Mouse (Mus musculus): ENCODE data around the gene Avpr1b.

Gene Avpr1b

DNA sequence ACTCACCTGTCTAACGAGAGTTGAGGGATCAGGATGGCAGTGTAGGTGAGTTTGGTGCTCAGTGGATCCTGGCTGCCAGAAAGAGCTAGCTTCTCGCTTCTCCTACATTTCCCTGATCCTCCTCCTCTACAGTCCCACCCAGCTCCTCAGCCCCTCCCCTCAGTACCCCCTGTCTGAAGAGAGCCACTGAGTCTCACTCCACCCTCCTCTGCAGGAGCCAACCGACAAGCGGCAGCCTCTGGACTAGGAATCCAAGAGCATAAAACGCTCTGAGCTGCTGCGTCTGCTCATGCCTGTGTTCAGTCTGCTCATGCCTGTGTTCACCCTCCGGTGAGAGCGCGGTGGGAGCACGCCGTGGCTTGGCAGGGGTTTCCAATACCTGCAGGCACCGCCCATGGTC, at the start of gene Avpr1b:
TSS of gene Avpr1b (plus strand) at position 335 of the 400 bp plus-strand sequence.
- no peak for DNase-seq

DNA sequence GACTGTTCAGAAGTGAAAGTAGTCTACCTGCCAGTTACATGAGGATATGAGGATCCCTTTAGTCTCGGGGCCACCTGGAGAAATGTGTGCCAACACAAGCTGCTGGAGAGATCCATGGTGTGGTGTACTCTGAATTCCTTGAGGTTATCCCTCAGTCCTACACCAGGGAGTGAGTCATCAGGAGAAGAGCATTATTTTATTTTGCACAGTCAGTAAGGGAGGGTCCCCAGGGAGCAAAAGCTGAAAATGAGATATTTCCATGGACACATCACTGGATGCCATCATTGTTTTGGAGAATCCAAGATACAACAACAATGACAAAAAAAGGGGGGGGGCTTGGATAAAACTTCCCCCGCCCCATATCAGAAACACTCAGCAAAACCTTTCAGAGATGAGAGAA, 47.1 kb upstream of the Avpr1b start:
- DNase-seq = no peak

DNA sequence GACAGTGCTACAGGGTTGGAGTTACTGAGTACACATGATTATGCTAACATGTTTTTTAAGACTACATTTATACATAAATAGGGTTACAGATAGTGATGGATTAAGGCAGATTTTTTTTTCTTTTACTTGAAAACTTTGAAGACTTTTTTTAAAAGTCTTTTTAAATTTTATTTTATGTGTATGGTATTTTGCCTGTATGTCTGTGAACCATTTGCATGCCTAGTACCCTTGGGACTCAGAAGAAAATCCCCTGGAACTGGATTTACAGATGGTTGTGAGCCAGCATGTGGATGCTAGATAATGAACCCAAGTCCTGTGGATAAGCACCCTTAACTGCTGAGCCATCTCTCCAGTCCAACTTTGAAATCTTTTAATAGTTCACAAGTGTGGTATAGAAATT, 45.6 kb upstream of the Avpr1b start:
- DNase-seq = no peak

DNA sequence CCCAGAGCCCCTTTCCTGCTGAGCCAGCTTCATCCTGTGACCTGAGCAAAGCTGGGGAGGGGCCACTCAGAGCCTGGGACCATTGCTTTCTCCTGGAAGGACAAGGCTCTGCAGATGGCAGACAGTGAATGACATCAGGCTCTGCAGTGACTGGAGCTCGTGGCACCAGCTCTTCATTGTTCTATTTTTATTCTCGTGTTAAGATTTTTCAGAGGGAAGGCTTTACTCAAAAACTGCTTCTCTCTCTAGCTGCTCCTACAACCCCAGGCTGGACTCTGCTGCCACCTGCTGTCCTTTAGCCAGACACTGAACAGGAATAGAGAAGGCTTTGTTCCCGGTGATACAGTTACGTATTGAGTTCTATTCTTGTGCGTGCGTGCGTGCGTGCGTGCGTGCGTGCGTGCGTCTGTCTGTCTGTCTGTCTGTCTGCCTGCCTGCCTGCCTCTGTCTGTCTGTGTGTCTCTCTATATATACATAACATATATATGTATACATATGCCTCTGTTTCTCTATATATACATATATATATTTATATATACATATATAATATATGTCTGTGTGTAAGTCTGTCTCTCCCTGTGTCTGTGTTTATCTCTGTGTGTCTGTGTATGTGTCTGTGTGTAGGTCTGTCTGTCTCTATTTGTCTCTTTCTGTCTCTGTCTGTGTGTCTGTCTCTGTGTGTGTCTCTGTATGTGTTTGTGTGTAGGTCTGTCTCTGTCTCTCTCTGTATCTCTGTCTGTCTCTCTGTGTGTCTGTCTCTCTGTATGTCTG, 43.8 kb upstream of the Avpr1b start:
- peak; percentile 95 for DNase-seq

DNA sequence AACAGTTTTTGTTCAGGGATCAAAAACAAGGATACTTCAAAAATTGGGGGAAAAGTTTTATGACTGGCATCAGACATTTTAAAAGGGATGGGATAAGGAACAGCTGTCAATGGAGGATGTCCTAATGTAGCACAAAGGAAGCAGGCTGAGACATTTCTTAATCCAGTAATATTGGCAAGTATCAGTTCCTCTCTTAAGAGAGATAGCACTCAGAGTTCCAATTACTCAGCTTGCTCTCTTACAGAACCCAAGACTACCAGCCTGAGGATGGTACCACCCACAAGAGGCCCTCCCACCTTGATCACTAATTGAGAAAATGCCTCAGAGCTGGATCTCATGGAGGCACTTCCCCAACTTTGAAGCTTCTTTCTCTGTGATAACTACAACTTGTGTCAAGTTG, 38.5 kb upstream of the Avpr1b start:
- DNase-seq = no peak

DNA sequence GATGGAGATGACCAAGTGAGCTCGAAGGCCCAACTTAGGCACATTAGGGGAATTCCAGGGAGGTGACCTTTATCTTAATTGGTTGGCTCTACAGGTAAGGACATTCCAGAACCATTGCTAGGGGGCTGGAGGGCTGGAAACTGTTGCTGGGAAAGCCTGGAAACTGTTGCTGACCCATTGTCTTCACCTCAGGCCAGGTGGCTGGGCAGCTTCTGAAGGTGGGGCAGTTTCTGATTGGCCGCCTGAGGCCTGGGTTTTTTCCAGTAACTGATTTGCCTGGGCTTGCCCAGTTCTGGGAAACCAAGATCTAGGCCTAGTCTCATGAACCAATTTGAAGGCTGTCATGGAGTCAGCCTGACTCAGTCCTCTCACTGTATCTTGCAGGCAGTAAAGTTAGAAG, 37.0 kb upstream of the Avpr1b start:
- DNase-seq = no peak

DNA sequence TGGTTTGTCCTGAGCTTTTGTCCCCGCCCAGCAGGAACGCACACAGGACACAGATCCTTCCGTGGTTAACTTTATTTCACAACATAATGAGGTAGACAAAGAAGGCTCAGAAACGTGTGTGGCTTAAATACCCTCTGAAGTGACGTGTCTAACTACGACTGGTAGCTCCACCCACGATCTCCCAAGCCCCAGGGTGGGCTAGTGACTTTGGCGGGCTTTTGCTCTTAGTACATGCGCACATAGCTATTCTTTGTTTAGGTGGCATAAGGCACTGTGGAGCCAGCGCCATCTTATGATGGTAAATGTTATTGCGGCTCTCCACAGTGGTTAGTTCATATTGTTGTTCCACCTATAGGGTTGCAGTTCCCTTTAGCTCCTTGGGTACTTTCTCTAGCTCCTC, 33.0 kb upstream of the Avpr1b start:
- peak; percentile 62 for DNase-seq

DNA sequence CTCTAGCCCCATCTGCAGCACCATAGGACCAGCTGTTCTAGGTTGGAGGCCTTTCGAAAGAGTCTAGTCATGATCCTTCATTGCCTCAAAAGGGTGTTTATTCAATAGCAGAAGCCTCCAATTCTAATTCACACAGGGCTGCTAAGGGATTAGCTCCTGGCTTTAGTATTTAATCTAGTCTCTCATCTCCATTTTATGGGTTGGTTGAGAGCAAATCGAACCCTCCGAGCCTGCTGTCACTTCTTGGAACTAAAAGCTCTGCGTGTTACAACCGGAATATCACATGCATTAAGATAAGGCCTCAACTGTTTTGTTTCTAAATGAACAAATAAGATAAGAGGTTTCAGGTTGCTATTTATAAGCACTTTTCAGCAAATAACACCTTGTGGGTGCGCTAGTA, 29.3 kb upstream of the Avpr1b start:
- no peak for DNase-seq

DNA sequence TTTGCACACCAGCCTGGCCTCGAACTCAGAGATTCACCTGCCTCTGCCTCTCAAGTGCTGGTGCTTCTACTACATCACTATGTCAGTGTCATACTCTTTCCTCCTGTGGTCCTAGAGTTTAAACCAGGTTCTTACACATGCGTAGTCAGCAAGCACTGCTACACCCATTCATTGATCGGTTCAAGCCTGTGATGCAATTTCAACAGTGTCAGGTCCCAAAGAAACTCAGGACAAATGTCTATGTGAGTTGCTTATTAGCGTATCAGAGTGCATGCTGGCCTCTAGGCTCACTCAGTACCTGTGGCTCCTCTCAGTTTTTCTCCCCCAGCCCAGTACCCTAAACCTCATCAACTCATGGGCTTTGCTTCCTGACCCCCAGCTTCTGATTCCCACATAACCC, 28.6 kb upstream of the Avpr1b start:
- no peak for DNase-seq

DNA sequence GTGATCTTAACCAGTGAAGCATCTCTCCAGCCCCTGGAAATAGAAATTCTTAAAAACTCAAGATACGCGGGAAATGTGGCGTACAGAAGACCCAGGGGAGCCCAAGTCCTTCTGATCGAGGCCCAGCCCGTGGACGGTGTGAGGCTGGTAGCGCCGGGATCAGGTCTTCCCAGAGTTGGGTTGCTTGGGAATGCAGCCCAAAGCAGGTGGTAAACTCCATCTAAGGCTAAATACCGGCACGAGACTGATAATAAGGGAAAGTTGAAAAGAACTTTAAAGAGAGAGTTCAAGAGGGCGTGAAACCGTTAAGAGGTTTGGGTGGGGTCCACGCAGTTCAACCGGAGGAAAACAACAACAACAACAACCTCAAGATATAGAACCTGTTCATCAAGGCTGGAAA, 25.3 kb upstream of the Avpr1b start:
- no peak for DNase-seq

DNA sequence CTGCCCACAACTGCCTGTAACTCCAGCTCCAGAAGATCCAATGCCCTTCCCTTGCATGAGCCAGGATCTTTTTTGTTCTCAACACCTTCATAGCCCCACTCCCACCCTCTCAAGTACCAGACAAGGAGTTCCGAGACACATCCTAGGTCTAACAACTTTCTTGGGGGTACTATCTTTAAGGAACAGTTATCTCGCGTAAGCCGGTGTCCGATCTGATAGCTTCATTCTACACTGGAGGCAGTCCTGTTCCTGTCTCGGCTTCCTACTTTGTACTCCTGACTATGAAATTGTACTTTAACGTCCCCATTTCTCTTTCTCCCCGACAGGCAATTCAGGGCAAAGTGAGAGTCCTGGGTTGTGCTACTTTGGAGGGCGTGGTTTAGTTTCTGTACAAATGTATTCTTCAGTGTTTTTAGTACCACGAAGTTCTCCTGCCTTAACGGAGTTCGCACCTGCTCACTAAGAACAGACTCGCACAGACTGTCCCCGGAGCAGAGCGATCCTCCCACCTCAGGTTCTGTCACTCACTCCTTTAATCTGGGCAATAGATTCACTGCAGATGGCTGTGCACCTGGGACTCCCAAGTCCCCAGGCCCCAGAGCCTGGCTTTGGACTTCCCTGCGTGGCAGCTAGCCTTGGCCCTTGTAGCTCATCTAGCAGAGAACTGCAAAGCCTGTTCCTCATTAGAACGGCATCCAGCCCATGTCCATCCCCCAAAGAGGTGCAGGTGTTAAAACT, 19.9 kb upstream of the Avpr1b start:
- DNase-seq = no peak

DNA sequence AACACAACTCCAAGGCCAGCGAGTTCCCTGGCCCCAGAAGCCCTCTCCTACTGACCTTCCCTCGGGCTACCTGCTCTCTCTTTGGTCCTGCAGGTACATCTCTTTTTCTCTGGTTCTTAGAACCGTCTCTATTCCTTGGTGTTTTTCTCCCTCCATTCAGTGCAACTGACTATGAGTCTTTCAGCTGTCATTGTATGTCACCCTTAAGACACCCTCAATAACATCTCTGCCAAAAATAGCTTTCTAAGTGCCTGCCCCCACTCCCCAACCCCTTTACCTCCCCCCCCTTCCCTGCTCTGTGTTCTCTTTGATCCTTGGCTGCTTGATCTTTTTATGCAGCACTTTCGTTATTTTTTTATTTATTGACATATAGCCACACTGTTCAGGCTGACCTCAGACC, 18.6 kb upstream of the Avpr1b start:
- DNase-seq = no peak

DNA sequence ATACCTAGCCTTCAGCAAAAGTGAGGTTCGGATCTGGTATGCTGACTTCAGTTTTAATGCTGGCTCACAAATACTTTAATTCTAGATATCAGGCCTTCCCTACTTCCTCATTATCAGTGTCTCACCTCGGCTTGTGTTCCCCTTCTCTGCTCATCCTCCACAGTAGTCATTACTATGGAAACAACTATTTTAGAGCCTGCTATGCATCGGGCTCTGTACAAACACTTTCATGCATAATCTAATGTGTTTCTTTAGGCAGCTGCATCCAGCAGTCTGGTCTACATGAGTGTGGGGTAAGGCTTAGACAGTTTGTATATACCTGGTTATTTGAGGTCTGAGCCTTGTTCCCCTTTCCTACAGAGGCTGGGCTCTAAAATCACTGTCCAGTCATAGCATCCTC, 15.4 kb upstream of the Avpr1b start:
- no peak for DNase-seq

DNA sequence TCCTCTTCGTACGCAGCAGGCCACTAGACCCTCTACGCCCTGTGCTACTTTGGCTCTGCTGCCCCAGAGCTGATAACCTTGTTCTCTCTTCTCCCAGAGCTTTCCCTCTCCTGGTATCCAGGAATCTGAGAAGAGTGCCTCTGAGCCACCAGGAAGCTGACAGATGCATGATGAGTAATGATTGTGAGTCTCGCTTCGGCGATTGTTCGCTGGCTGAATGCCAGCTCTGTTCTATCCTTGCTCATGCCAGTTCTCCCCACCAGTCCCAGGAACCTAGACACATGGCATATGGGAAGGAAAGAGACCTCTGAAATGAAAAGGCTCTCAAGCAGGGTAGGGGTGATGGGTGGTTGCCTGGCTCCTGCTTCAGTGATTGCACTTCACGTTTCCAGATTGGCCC, 12.2 kb upstream of the Avpr1b start:
- DNase-seq = peak; percentile 39

DNA sequence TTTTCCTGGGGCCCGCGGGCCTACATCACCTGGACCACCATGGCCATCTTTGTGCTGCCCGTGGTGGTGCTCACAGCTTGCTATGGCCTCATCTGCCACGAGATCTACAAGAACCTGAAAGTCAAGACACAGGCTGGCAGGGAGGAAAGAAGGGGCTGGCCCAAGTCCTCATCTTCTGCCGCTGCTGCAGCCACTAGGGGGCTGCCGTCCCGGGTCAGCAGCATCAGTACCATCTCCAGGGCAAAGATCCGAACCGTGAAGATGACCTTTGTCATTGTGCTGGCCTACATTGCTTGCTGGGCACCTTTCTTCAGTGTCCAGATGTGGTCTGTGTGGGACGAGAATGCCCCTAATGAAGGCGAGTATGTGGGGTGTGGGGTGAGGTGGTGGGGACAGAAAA, 1.3 kb downstream of the Avpr1b start:
- DNase-seq = peak; percentile 14

DNA sequence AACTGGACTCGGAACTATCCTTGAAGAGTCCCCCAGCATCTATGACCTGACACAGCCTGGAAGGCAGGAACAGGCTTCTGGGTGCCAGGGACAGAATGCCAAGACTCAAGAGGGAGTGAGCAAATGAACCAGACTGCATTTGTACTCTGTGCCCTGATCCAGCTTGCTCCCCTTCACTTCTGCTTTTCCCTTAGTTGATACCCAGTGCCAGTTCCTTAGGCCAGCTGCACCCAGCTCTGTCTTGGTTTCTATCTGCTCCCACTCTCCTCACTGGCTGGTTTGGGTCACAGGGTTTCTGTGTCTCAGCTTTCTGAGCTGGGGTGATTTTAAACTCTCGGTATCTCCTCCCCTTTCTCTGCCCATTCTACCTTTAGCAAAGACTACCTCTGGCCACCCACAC, 7.7 kb downstream of the Avpr1b start:
- DNase-seq = no peak

DNA sequence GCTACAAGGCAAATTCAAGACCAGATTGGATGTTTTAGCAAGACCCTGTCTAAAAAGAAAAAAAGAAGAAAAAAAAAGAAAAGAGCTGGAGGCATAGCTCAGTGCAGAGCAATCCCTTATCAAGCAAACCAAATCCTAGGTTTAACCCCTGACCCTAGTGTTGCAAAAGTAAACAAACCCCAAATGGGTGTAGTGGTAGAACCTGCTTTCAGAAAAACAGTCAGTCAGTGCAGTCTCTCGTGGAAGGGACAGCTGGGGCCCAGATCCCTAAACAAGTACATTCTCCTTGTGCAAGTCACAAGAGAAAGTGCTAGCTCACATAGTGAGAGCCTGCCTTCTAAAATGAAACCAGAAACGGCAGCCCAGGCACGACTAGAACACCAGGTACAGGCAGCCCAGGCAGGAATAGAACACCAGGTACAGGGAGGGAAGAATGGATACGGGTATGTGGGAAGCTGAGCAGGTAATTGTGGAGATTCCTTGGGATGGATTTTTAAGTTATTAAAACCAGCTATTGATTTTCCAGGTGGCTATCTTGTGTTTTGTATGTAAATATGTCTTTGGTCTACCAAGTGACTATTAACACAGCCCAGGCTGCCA, 13.6 kb downstream of the Avpr1b start:
- no peak for DNase-seq

DNA sequence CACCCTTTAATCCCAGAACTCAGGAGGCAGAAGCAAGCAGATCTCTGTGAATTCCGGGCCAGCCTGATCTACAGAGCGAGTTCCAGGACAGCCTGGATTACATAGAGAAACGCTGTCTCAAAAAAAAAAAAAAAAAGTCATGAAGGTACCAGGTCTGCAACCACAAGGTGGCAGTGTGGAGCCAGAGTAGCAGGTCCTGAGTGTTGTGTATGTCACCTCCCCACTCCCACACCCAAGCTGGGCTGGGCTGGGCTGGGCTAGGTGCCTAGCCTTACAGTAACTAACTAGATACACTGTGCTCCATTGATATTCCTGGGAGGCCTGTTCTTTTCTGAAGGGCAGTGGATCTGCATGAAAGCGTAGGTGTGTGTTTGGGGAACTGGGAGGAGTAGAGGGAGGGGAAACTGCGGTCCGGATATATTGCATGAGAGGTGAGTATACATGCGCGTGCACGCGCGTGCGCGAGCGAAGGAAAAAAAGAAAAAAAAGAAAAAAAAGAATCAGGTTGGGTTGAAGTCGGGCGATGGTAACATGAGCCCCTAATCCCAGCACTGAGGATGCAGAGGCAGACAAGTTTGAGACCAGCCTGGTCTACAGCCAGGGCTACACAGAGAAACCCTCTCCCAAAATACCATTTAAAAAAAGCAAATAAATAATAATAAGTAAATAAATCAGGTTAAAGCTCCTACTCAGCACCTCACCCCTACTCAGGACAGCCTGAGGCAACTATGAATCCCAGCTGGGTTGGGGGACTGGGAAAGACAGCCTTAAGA, 14.5 kb downstream of the Avpr1b start:
- peak; percentile 81 for DNase-seq

DNA sequence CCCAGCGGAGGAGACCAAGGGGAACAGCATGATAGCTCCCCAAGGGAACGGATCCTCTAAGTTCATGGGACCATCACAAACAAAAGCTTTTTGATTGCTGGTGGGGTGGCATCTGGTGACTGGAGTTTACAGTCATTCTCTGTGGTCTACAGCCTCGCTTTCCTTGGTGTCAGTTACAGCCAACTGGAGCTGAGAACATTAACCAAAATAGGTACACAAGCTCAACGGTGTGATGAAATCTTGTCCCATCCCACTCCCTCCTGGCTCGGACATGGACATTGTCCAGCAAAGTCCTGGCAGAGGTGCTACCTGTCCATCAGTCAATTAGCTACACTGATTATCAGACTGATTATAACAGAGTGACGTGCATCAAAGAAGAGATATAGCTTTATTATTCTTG, 15.6 kb downstream of the Avpr1b start:
- DNase-seq = no peak

DNA sequence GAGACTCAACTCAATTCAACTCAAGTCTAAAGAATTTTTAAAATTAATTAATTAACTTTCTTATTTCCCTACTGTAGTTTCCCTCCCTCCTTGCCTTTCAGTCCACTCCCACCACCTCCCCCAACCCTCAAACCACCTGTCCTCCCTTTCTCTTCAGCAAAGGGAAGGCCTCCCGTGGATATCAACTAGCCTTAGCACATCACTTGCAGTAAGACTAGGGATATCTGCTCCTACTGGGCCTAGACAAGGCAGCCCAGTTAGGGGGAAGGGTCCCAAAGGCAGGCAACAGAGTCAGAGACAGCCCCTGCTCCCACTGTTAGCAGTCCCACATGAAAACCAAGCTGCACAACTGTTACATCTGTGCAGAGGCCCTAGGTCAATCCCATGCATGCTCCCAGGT, 17.1 kb downstream of the Avpr1b start:
- no peak for DNase-seq

DNA sequence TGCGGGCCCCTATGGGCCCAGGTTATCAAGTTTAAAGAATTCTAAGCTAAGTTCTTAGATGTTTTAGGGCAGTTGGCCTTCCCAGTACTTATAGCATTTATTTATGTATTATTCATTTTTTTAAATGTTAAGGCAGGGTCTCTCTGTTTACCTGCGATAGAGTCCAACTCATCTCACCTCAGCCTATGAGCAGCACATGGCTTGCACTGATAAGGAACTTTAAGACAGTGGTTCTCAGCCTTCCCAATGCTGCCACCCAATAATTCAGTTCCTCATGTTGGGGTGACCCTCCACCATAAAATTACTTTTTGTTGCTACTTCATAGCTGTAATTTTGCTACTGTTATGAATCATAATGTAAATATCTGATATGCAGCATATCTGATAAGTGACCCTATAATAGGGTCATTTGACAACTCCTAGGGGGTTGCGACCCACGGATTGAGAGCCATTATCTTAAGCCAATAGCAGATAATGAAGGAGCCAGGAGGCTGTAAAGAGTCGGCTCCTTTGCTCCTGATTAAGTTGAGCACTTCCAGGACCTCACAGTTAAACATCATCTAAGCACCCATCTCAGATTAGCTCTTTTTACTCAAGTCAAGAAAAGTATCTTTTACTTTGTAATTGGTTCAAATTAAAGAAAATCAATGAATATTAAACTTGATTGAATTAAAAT, 17.6 kb downstream of the Avpr1b start:
- DNase-seq = no peak

DNA sequence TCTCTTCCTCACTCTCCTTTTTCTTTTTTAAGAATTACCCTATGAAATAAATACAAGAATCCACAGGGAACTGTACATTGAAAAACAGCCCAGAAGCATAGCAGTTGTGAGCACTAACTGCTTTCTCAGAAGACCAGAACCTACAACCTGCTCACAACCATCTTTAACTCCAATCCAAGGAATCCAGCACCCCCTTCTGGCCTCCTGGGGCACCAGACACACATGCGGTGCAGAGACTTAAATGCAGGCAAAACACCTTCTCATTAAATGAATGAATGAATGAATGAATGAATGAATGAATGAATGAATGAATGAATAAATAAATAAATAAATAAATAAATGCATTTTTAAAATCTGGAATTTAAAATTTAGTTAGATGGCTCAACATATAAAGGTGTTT, 19.5 kb downstream of the Avpr1b start:
- no peak for DNase-seq

DNA sequence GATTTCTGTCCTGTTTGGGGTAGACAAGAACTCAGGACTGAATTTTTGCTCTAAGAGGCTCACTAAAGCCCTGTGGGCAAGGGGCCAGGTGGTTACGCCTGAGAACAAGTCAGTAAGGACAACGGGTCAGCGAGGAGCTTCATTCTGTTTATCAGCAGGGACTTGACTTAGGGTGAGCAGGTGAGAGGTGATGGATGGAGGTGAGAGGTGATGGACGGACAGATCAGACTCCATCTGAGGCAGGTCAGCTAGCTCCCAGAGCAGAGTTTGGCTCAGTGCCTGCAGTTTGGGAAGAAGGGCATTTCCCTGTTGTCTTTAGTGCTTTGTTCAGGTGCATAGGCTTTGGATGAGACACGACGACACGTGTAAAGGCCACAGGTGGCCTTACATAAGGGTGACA, 20.3 kb downstream of the Avpr1b start:
- no peak for DNase-seq

Measured in retina, postnatal 1 day (tissue).